Mouse (Mus musculus) brown adipose tissue, adult 24 weeks (tissue): ENCODE results near the gene Slc15a1. TPM values are rescaled to one million over a fixed set of nuclear protein-coding genes. Genes with fewer than 3 reads are reported as not detected.

Source experiments
- H3K27ac ChIP-seq: fragments of 200-500 bp; replicated peaks from 2 replicates; pipeline ENCODE4 v1.5.1; 2012; ENCODE audit warnings: low read depth, mild to moderate bottlenecking, low read length
- H3K4me1 ChIP-seq: fragments of 200-500 bp; 2 replicates; pipeline ENCODE4 v1.6.1; 2012; ENCODE audit warnings: low read length, mixed read lengths; ENCODE audit not compliant: control insufficient read depth, insufficient read depth, insufficient read length
- H3K4me3 ChIP-seq: fragments of 200-500 bp; 2 replicates; pipeline ENCODE4 v1.5.1; 2012; ENCODE audit warnings: low read depth, mild to moderate bottlenecking, low read length, moderate library complexity; ENCODE audit not compliant: insufficient read depth
- polyA plus RNA-seq: library from polyadenylated mRNA; stranded (reverse); fragments of >200 nt; gene quantifications from 2 replicates; pipeline ENCODE4 v1.2.4, GENCODE M21; 2012; ENCODE audit not compliant: missing spikeins, insufficient read depth, insufficient read length

Gene Slc15a1
- not detected in 2 replicates for polyA plus RNA-seq

- no peak within 1 kb of the TSS for H3K4me3 ChIP-seq
- H3K4me1 ChIP-seq: peaks cover 3% of the 10 kb centered on the region; the same call in 1 of the 2 replicates
- no peak within 1 kb of the TSS for H3K27ac ChIP-seq
These were observed at the start of gene Slc15a1 for GRCm38 (mm10) chr14:121504781-121505484. Slc15a1 (minus strand) TSS chr14:121505252.

GRCm38 (mm10) chr14:121553785-121554184, 48.7 kb upstream of the Slc15a1 start:
- Histone ChIP-seq H3K4me1 (0 out of 2 replicates have a peak, but pooled peaks cover 2% of the 10 kb centered on the region), H3K4me3 (no peak overlapping the region)

GRCm38 (mm10) chr14:121552586-121552985, 47.5 kb upstream of the Slc15a1 start:
- Histone ChIP-seq H3K4me1 (0 out of 2 replicates have a peak, but pooled peaks cover 2% of the 10 kb centered on the region), H3K4me3 (no peak overlapping the region), H3K27ac (0 out of 2 replicates have a peak overlapping the region, but pooled peaks have one; percentile 8)

More at GRCm38 (mm10) chr14:121553785-121554184, 48.7 kb upstream of the Slc15a1 start:
- no peak overlapping the region for H3K27ac ChIP-seq

- H3K27ac ChIP-seq: no peak overlapping the region
- H3K4me1 ChIP-seq: 0 out of 2 replicates have a peak, but pooled peaks cover 2% of the 10 kb centered on the region
- H3K4me3 ChIP-seq: no peak overlapping the region
These were observed 44.8 kb upstream of the Slc15a1 start for GRCm38 (mm10) chr14:121549834-121550233.

GRCm38 (mm10) chr14:121547745-121548144, 42.7 kb upstream of the Slc15a1 start:
- Histone ChIP-seq H3K4me3 (no peak overlapping the region), H3K27ac (no peak overlapping the region), H3K4me1 (0 out of 2 replicates have a peak, but pooled peaks cover 2% of the 10 kb centered on the region)

- H3K4me3 ChIP-seq: no peak overlapping the region
- H3K27ac ChIP-seq: no peak overlapping the region
- no peaks in the 10 kb centered on the region for H3K4me1 ChIP-seq
These were observed 41.6 kb upstream of the Slc15a1 start for GRCm38 (mm10) chr14:121546621-121547020.

- no peak overlapping the region for H3K4me3 ChIP-seq
These were observed 40.7 kb upstream of the Slc15a1 start for GRCm38 (mm10) chr14:121545551-121546331.

GRCm38 (mm10) chr14:121541262-121541661, 36.2 kb upstream of the Slc15a1 start:
- Histone ChIP-seq H3K4me1 (no peaks in the 10 kb centered on the region), H3K4me3 (no peak overlapping the region), H3K27ac (no peak overlapping the region)

More at GRCm38 (mm10) chr14:121545551-121546331, 40.7 kb upstream of the Slc15a1 start:
- Histone ChIP-seq H3K4me1 (no peaks in the 10 kb centered on the region), H3K27ac (no peak overlapping the region)

GRCm38 (mm10) chr14:121534501-121534900, 29.4 kb upstream of the Slc15a1 start:
- H3K27ac ChIP-seq: no peak overlapping the region

GRCm38 (mm10) chr14:121530853-121531252, 25.8 kb upstream of the Slc15a1 start:
- Histone ChIP-seq H3K4me3 (no peak overlapping the region), H3K4me1 (peaks cover 6% of the 10 kb centered on the region), H3K27ac (no peak overlapping the region)

More at GRCm38 (mm10) chr14:121534501-121534900, 29.4 kb upstream of the Slc15a1 start:
- Histone ChIP-seq H3K4me3 (no peak overlapping the region), H3K4me1 (peaks cover 2% of the 10 kb centered on the region; the same call in 1 of the 2 replicates)

GRCm38 (mm10) chr14:121527883-121528282, 22.8 kb upstream of the Slc15a1 start:
- H3K4me1 ChIP-seq: peaks cover 5% of the 10 kb centered on the region; the same call in 1 of the 2 replicates
- no peak overlapping the region for H3K27ac ChIP-seq
- H3K4me3 ChIP-seq: no peak overlapping the region

- Histone ChIP-seq H3K4me1 (peaks cover 5% of the 10 kb centered on the region; the same call in 1 of the 2 replicates), H3K27ac (no peak overlapping the region), H3K4me3 (no peak overlapping the region)
These were observed 22.1 kb upstream of the Slc15a1 start for GRCm38 (mm10) chr14:121527201-121527600.

- Histone ChIP-seq H3K4me3 (no peak overlapping the region), H3K4me1 (peaks cover 5% of the 10 kb centered on the region; the same call in 1 of the 2 replicates), H3K27ac (no peak overlapping the region)
These were observed 16.7 kb upstream of the Slc15a1 start for GRCm38 (mm10) chr14:121521709-121522108.

GRCm38 (mm10) chr14:121516881-121517280, 11.8 kb upstream of the Slc15a1 start:
- Histone ChIP-seq H3K4me3 (no peak overlapping the region), H3K4me1 (no peaks in the 10 kb centered on the region), H3K27ac (no peak overlapping the region)

GRCm38 (mm10) chr14:121508929-121509328, 3.9 kb upstream of the Slc15a1 start:
- Histone ChIP-seq H3K27ac (no peak overlapping the region), H3K4me1 (no peaks in the 10 kb centered on the region), H3K4me3 (no peak overlapping the region)
